In genomic region chr7:124166229-124166628, GRCm38 (mm10) we compare ENCODE assay signal across 17 mouse cellular contexts.
DNase-seq lines count a peak whose midpoint lies in the region; ATAC-seq and TF ChIP-seq lines count a peak whose summit lies in the region.
"Had no signal": no experiment of that assay in that cellular context is flagged by ENCODE, and none has a peak within 500 bp of the region (broad histone marks: within the 10 kb centered on the region; RNA-seq: fewer than 3 reads in every experiment).

No protein-coding gene starts in this region.

- 72% methylated on average over 1 of the region's 1 CpGs for WGBS in forebrain, embryonic 14.5 days
- 77% methylated on average over 1 of the region's 1 CpGs for WGBS in forebrain, embryonic 12.5 days
- WGBS in forebrain, postnatal 0 days: 52% methylated on average over 1 of the region's 1 CpGs

- H3K9ac ChIP-seq in forebrain, embryonic 14.5 days (ENCODE audit: low read length): no peak overlapping the region
- no peak overlapping the region for H3K9ac ChIP-seq in forebrain, embryonic 12.5 days
- no peak overlapping the region for H3K9ac ChIP-seq in forebrain, postnatal 0 days
- H3K9ac ChIP-seq: embryonic facial prominence, embryonic 13.5 days; heart, embryonic 13.5 days; hindbrain, embryonic 15.5 days had no signal

- no peaks in the 10 kb centered on the region for H3K36me3 ChIP-seq in forebrain, embryonic 14.5 days (ENCODE audit: control insufficient read depth, insufficient read depth, low read length)
- H3K36me3 ChIP-seq in forebrain, embryonic 12.5 days (replicated peaks): no peaks in the 10 kb centered on the region
- no peaks in the 10 kb centered on the region for H3K36me3 ChIP-seq in forebrain, postnatal 0 days (ENCODE audit: insufficient read depth)
- H3K36me3 ChIP-seq: embryonic facial prominence, embryonic 13.5 days; heart, embryonic 13.5 days; hindbrain, embryonic 15.5 days had no signal

- peak; percentile 48; the same call in 1 of the 2 replicates for ATAC-seq in forebrain, embryonic 14.5 days
- no peak for ATAC-seq in forebrain, embryonic 12.5 days (ENCODE audit: low FRiP score)
- ATAC-seq in forebrain, postnatal 0 days: peak; percentile 63

- H3K27ac ChIP-seq in forebrain, embryonic 14.5 days (ENCODE audit: low read depth, low read length): no peak overlapping the region
- no peak overlapping the region for H3K27ac ChIP-seq in forebrain, embryonic 12.5 days
- H3K27ac ChIP-seq in layer of hippocampus, adult 2 months: peak overlapping the region; percentile 57; the same call in 1 of the 2 replicates
- no peak overlapping the region for H3K27ac ChIP-seq in forebrain, postnatal 0 days (ENCODE audit: low read depth, low read length)
- H3K27ac ChIP-seq: embryonic facial prominence, embryonic 13.5 days; heart, embryonic 13.5 days; hindbrain, embryonic 15.5 days had no signal

- no peaks in the 10 kb centered on the region for H3K27me3 ChIP-seq in forebrain, embryonic 14.5 days (replicated peaks; ENCODE audit: control insufficient read depth, insufficient read depth, low read length)
- no peaks in the 10 kb centered on the region for H3K27me3 ChIP-seq in forebrain, embryonic 12.5 days
- no peaks in the 10 kb centered on the region for H3K27me3 ChIP-seq in forebrain, postnatal 0 days (ENCODE audit: insufficient read depth, low read length)
- H3K27me3 ChIP-seq: embryonic facial prominence, embryonic 13.5 days; heart, embryonic 13.5 days; hindbrain, embryonic 15.5 days had no signal

- DNase-seq in forebrain, embryonic 14.5 days (ENCODE audit: low spot score): peak; percentile 49
- DNase-seq in layer of hippocampus, adult 2 months (ENCODE audit: low spot score in 2 of 2): no peak
- no peak for DNase-seq in layer of hippocampus, postnatal 36 days
- DNase-seq in brain, adult 2 months (ENCODE audit: low read depth, low spot score): peak; percentile 49
- DNase-seq in forebrain, postnatal 0 days: peak; percentile 13
- DNase-seq in lung, postnatal 10 days: no peak
- DNase-seq: adrenal gland, postnatal 10 days; cerebellum, adult 18-20 months; cerebellum, adult 9-11 months; cerebellum, postnatal 36 days; gastrocnemius, postnatal 36 days; heart, adult 11 months; heart, postnatal 36 days had no signal

- no peak for TF ChIP-seq CTCF in layer of hippocampus, adult 2 months (conservative IDR thresholded peaks at IDR 0.05)
- TF ChIP-seq CTCF in forebrain, postnatal 0 days (IDR thresholded peaks at IDR 0.05; ENCODE audit: low read depth): no peak

- H3K9me3 ChIP-seq in forebrain, embryonic 14.5 days (replicated peaks; ENCODE audit: control insufficient read depth, low read length): no peaks in the 10 kb centered on the region
- no peaks in the 10 kb centered on the region for H3K9me3 ChIP-seq in forebrain, embryonic 12.5 days
- no peaks in the 10 kb centered on the region for H3K9me3 ChIP-seq in forebrain, postnatal 0 days (ENCODE audit: low read length)
- H3K9me3 ChIP-seq: embryonic facial prominence, embryonic 13.5 days; heart, embryonic 13.5 days; hindbrain, embryonic 15.5 days had no signal

- H3K4me1 ChIP-seq in forebrain, embryonic 14.5 days (ENCODE audit: control insufficient read depth, insufficient read depth, low read length): no peaks in the 10 kb centered on the region
- H3K4me1 ChIP-seq in forebrain, embryonic 12.5 days: no peaks in the 10 kb centered on the region
- H3K4me1 ChIP-seq in forebrain, postnatal 0 days (ENCODE audit: insufficient read depth): no peaks in the 10 kb centered on the region
- H3K4me1 ChIP-seq: embryonic facial prominence, embryonic 13.5 days; heart, embryonic 13.5 days; hindbrain, embryonic 15.5 days had no signal

- no peak overlapping the region for H3K4me2 ChIP-seq in forebrain, embryonic 14.5 days (ENCODE audit: low read length)
- no peak overlapping the region for H3K4me2 ChIP-seq in forebrain, embryonic 12.5 days
- H3K4me2 ChIP-seq in forebrain, postnatal 0 days (ENCODE audit: low read depth): no peak overlapping the region
- H3K4me2 ChIP-seq: embryonic facial prominence, embryonic 13.5 days; heart, embryonic 13.5 days; hindbrain, embryonic 15.5 days had no signal

- H3K4me3 ChIP-seq in forebrain, embryonic 14.5 days (ENCODE audit: low read depth, low read length): no peak overlapping the region
- H3K4me3 ChIP-seq in forebrain, embryonic 12.5 days (replicated peaks): no peak overlapping the region
- H3K4me3 ChIP-seq in layer of hippocampus, adult 2 months: no peak overlapping the region
- no peak overlapping the region for H3K4me3 ChIP-seq in forebrain, postnatal 0 days (ENCODE audit: low read depth, low read length)
- H3K4me3 ChIP-seq: embryonic facial prominence, embryonic 13.5 days; heart, embryonic 13.5 days; hindbrain, embryonic 15.5 days had no signal

Comparison
In these comparisons a context has a peak if more than half of its experiments do, and no peak if none do; other contexts are left out.
1. DNase-seq: peak in forebrain, embryonic 14.5 days (single experiment), brain, adult 2 months (single experiment) and forebrain, postnatal 0 days (single experiment); none in layer of hippocampus, adult 2 months (0 of 2), layer of hippocampus, postnatal 36 days (0 of 2) and lung, postnatal 10 days (single experiment).